Mouse (Mus musculus) embryo, embryonic 10.5 days (tissue): ENCODE measurements around the gene Krba1.

Source experiments
- DNase-seq: peaks from one replicate; pipeline ENCODE4 v3.0.0-alpha.2; 2015; ENCODE audit warnings: low spot score

The Krba1 gene

GRCm38 (mm10) chr6:48395105-48396007 is at the start of gene Krba1:
Gene Krba1, plus strand, starts transcription at chr6:48395586.
- DNase-seq: peak; percentile 88

- DNase-seq: no peak
Measured at GRCm38 (mm10) chr6:48358897-48359296, 36.5 kb upstream of the Krba1 start.

- DNase-seq: peak; percentile 44
Measured at GRCm38 (mm10) chr6:48366322-48366996, 28.9 kb upstream of the Krba1 start.

- DNase-seq: no peak
Measured at GRCm38 (mm10) chr6:48388221-48388620, 7.2 kb upstream of the Krba1 start.

- DNase-seq: no peak
Measured at GRCm38 (mm10) chr6:48393811-48394210, 1.6 kb upstream of the Krba1 start.

- peak; percentile 4 for DNase-seq
Measured at GRCm38 (mm10) chr6:48396008-48396595, 716 bp downstream of the Krba1 start.

- no peak for DNase-seq
Measured at GRCm38 (mm10) chr6:48396686-48397085, 1.3 kb downstream of the Krba1 start.

- peak; percentile 62 for DNase-seq
Measured at GRCm38 (mm10) chr6:48397336-48397735, 1.9 kb downstream of the Krba1 start.

GRCm38 (mm10) chr6:48399906-48400305 is 4.5 kb downstream of the Krba1 start:
- no peak for DNase-seq

- DNase-seq: no peak
Measured at GRCm38 (mm10) chr6:48404071-48404470, 8.7 kb downstream of the Krba1 start.

- DNase-seq: no peak
Measured at GRCm38 (mm10) chr6:48409726-48410343, 14.4 kb downstream of the Krba1 start.

GRCm38 (mm10) chr6:48410551-48410950 is 15.2 kb downstream of the Krba1 start:
- DNase-seq: no peak

- DNase-seq: no peak
Measured at GRCm38 (mm10) chr6:48411193-48412092, 16.1 kb downstream of the Krba1 start.

- no peak for DNase-seq
Measured at GRCm38 (mm10) chr6:48412147-48412546, 16.8 kb downstream of the Krba1 start.

GRCm38 (mm10) chr6:48412662-48413061 is 17.3 kb downstream of the Krba1 start:
- no peak for DNase-seq

GRCm38 (mm10) chr6:48413081-48413480 is 17.7 kb downstream of the Krba1 start:
- no peak for DNase-seq

GRCm38 (mm10) chr6:48414886-48415285 is 19.5 kb downstream of the Krba1 start:
- no peak for DNase-seq

- DNase-seq: no peak
Measured at GRCm38 (mm10) chr6:48415636-48416035, 20.2 kb downstream of the Krba1 start.

GRCm38 (mm10) chr6:48416486-48416885 is 21.1 kb downstream of the Krba1 start:
- DNase-seq: no peak

- no peak for DNase-seq
Measured at GRCm38 (mm10) chr6:48420647-48421046, 25.3 kb downstream of the Krba1 start.

GRCm38 (mm10) chr6:48423336-48423735 is 27.9 kb downstream of the Krba1 start:
- no peak for DNase-seq
